Mouse (Mus musculus): ENCODE measurements at regions not wholly inside any gene's neighbourhood (a gene's known extent, or its start where the extent isn't known, plus 50 kb on each side); places are given as distances from the start of the nearest gene placed in this dataset.

DNA sequence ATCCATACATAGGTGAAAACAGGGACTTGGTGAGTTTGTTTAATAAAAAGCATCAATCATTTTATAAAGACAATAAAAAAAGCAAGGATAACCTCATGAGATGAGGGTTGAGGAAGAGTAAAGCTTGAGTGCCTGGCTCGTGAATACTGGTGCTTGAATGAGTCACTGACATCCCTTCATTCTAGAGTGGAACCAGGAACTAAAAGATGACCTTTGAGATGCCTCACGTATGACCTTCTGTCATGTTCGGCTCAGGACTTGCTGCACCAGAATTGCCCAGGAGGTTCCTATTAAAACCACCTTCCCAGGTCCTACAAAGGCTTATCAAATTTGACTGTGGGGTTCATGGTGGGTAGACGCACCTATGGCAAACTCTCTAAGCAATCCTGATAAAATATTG lies 61.5 kb upstream of the Elac2 start:
- no peak for DNase-seq (ENCODE audit: low spot score)

GRCm38 (mm10) chr11:64924989-64925388 lies 53.8 kb upstream of the Elac2 start:
- DNase-seq (ENCODE audit: low spot score) = no peak

DNA sequence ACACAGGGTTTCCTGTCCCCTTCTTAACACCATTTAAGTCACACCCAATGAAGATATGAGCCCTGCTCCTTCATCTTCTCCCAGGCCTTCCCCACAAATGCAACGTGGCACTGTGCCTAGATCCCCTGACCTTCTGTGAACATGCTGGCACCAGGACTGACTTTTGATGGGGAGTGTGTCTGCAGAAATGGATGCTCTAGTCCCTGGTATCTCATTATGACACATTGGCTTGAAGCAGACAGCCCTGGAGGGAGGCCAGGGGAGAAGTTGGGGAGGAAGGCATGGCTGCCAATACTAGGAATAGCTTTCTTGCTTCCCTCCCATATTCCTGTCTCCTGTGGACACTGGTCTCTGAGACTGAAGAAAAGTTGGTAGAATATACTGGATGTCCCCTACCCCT lies 52.9 kb upstream of the Elac2 start:
- DNase-seq (ENCODE audit: low spot score) = peak; percentile 16

Measured in urinary bladder, postnatal 14 days (tissue).